Mouse (Mus musculus): ENCODE results near the gene Brms1.

- TF ChIP-seq EP300 (IDR thresholded peaks at IDR 0.05) (no peak), CTCF (IDR thresholded peaks at IDR 0.05) (no peak)
These were observed 30.6 kb downstream of the Brms1 start for GRCm38 (mm10) chr19:5071545-5072369.

Data from lung, postnatal 0 days (tissue).